Mouse (Mus musculus): ENCODE results near the gene Gse1. TPM values are rescaled to one million over a fixed set of nuclear protein-coding genes. Genes with fewer than 3 reads are reported as not detected.

Gene Gse1
- total RNA-seq, 1 experiment, result 21.4 TPM

GRCm38 (mm10) chr8:120562680-120563347 is 334.6 kb downstream of the Gse1 start:
- peaks cover 2 to 40% of the 10 kb centered on the region in 2 experiments; a peak in 2 of 4 replicates for H3K4me1 ChIP-seq (ENCODE audit: control insufficient read depth in 2 of 2, insufficient read depth in 2 of 2, low read length in 2 of 2, poor library complexity in 1 of 2)
- DNase-seq (ENCODE audit: low read depth, low spot score), result no peak
- no peak overlapping the region for H3K9ac ChIP-seq (ENCODE audit: insufficient read depth, low read depth, low read length, poor library complexity, severe bottlenecking)
- H3K4me3 ChIP-seq (ENCODE audit: insufficient read depth in 1 of 2, low read depth in 1 of 2, low read length in 2 of 2, poor library complexity in 1 of 2, severe bottlenecking in 1 of 2), result no peak overlapping the region
- H3K27ac ChIP-seq (ENCODE audit: insufficient read depth, low read depth, low read length, poor library complexity, severe bottlenecking), result no peak overlapping the region
- no peaks in the 10 kb centered on the region for H3K9me3 ChIP-seq (ENCODE audit: control insufficient read depth, insufficient read depth, low read depth, low read length)
- in situ Hi-C loops (cut with MboI; ENCODE audit: low sequenced_read_pairs in 2 of 2, unreplicated experiment in 2 of 2), result no loop called here
- TF ChIP-seq MAFK (IDR thresholded peaks at IDR 0.05; ENCODE audit: insufficient read depth, low read depth, low read length) (no peak), HCFC1 (IDR thresholded peaks at IDR 0.05; ENCODE audit: borderline replicate concordance, insufficient read depth, low read length) (no peak), CHD2 (IDR thresholded peaks at IDR 0.05; ENCODE audit: low read depth, low read length) (no peak), ZC3H11A (IDR thresholded peaks at IDR 0.05; ENCODE audit: borderline replicate concordance, low read depth, low read length) (no peak)
- H3K36me3 ChIP-seq (ENCODE audit: control insufficient read depth, insufficient read depth, low read length, poor library complexity, severe bottlenecking), result peaks cover 71% of the 10 kb centered on the region

- no peak overlapping the region for H3K27ac ChIP-seq (ENCODE audit: insufficient read depth, low read depth, low read length, poor library complexity, severe bottlenecking)
- no peak for TF ChIP-seq MAFK (IDR thresholded peaks at IDR 0.05; ENCODE audit: insufficient read depth, low read depth, low read length)
- TF ChIP-seq HCFC1 (IDR thresholded peaks at IDR 0.05; ENCODE audit: borderline replicate concordance, insufficient read depth, low read length), result no peak
- no peak for TF ChIP-seq ZNF384 (IDR thresholded peaks at IDR 0.05; ENCODE audit: low read depth, low read length)
- TF ChIP-seq ZC3H11A (IDR thresholded peaks at IDR 0.05; ENCODE audit: borderline replicate concordance, low read depth, low read length), result no peak
- TF ChIP-seq CHD2 (IDR thresholded peaks at IDR 0.05; ENCODE audit: low read depth, low read length), result no peak
- no peak overlapping the region for H3K9ac ChIP-seq (ENCODE audit: insufficient read depth, low read depth, low read length, poor library complexity, severe bottlenecking)
- no peak overlapping the region for H3K4me3 ChIP-seq (ENCODE audit: insufficient read depth in 1 of 2, low read depth in 1 of 2, low read length in 2 of 2, poor library complexity in 1 of 2, severe bottlenecking in 1 of 2)
- H3K9me3 ChIP-seq (ENCODE audit: control insufficient read depth, insufficient read depth, low read depth, low read length), result no peaks in the 10 kb centered on the region
- peaks cover 76% of the 10 kb centered on the region for H3K36me3 ChIP-seq (ENCODE audit: control insufficient read depth, insufficient read depth, low read length, poor library complexity, severe bottlenecking)
- no peak for DNase-seq (ENCODE audit: low read depth, low spot score)
- in situ Hi-C loops (cut with MboI; ENCODE audit: low sequenced_read_pairs in 2 of 2, unreplicated experiment in 2 of 2), result no loop called here
- peaks cover 2 to 38% of the 10 kb centered on the region in 2 experiments; a peak in 2 of 4 replicates for H3K4me1 ChIP-seq (ENCODE audit: control insufficient read depth in 2 of 2, insufficient read depth in 2 of 2, low read length in 2 of 2, poor library complexity in 1 of 2)
Observed at GRCm38 (mm10) chr8:120563348-120563724, 335.1 kb downstream of the Gse1 start.

GRCm38 (mm10) chr8:120563851-120564837 is 335.9 kb downstream of the Gse1 start:
- DNase-seq (ENCODE audit: low read depth, low spot score), result no peak
- no peak overlapping the region for H3K9ac ChIP-seq (ENCODE audit: insufficient read depth, low read depth, low read length, poor library complexity, severe bottlenecking)
- H3K9me3 ChIP-seq (ENCODE audit: control insufficient read depth, insufficient read depth, low read depth, low read length), result no peaks in the 10 kb centered on the region
- peaks cover 76% of the 10 kb centered on the region for H3K36me3 ChIP-seq (ENCODE audit: control insufficient read depth, insufficient read depth, low read length, poor library complexity, severe bottlenecking)
- no peak for TF ChIP-seq CHD2 (IDR thresholded peaks at IDR 0.05; ENCODE audit: low read depth, low read length)
- no peak for TF ChIP-seq ZNF384 (IDR thresholded peaks at IDR 0.05; ENCODE audit: low read depth, low read length)
- no peak for TF ChIP-seq HCFC1 (IDR thresholded peaks at IDR 0.05; ENCODE audit: borderline replicate concordance, insufficient read depth, low read length)
- no peak for TF ChIP-seq MAFK (IDR thresholded peaks at IDR 0.05; ENCODE audit: insufficient read depth, low read depth, low read length)
- no peak for TF ChIP-seq ZC3H11A (IDR thresholded peaks at IDR 0.05; ENCODE audit: borderline replicate concordance, low read depth, low read length)
- no peak overlapping the region for H3K27ac ChIP-seq (ENCODE audit: insufficient read depth, low read depth, low read length, poor library complexity, severe bottlenecking)
- H3K4me3 ChIP-seq (ENCODE audit: insufficient read depth in 1 of 2, low read depth in 1 of 2, low read length in 2 of 2, poor library complexity in 1 of 2, severe bottlenecking in 1 of 2), result no peak overlapping the region
- in situ Hi-C loops (cut with MboI; ENCODE audit: low sequenced_read_pairs in 2 of 2, unreplicated experiment in 2 of 2), result no loop called here
- H3K4me1 ChIP-seq (ENCODE audit: control insufficient read depth in 2 of 2, insufficient read depth in 2 of 2, low read length in 2 of 2, poor library complexity in 1 of 2), result peaks cover 2 to 39% of the 10 kb centered on the region in 2 experiments; a peak in 2 of 4 replicates

GRCm38 (mm10) chr8:120565151-120565711 is 337.0 kb downstream of the Gse1 start:
- no peak overlapping the region for H3K27ac ChIP-seq (ENCODE audit: insufficient read depth, low read depth, low read length, poor library complexity, severe bottlenecking)
- DNase-seq (ENCODE audit: low read depth, low spot score), result no peak
- H3K4me3 ChIP-seq (ENCODE audit: insufficient read depth in 1 of 2, low read depth in 1 of 2, low read length in 2 of 2, poor library complexity in 1 of 2, severe bottlenecking in 1 of 2), result no peak overlapping the region
- in situ Hi-C loops (cut with MboI; ENCODE audit: low sequenced_read_pairs in 2 of 2, unreplicated experiment in 2 of 2), result no loop called here
- H3K4me1 ChIP-seq (ENCODE audit: control insufficient read depth in 2 of 2, insufficient read depth in 2 of 2, low read length in 2 of 2, poor library complexity in 1 of 2), result peaks cover 2 to 42% of the 10 kb centered on the region in 2 experiments; a peak in 2 of 4 replicates
- TF ChIP-seq ZNF384 (IDR thresholded peaks at IDR 0.05; ENCODE audit: low read depth, low read length) (no peak), HCFC1 (IDR thresholded peaks at IDR 0.05; ENCODE audit: borderline replicate concordance, insufficient read depth, low read length) (no peak), ZC3H11A (IDR thresholded peaks at IDR 0.05; ENCODE audit: borderline replicate concordance, low read depth, low read length) (no peak), MAFK (IDR thresholded peaks at IDR 0.05; ENCODE audit: insufficient read depth, low read depth, low read length) (no peak), CHD2 (IDR thresholded peaks at IDR 0.05; ENCODE audit: low read depth, low read length) (no peak)
- no peak overlapping the region for H3K9ac ChIP-seq (ENCODE audit: insufficient read depth, low read depth, low read length, poor library complexity, severe bottlenecking)
- peaks cover 79% of the 10 kb centered on the region for H3K36me3 ChIP-seq (ENCODE audit: control insufficient read depth, insufficient read depth, low read length, poor library complexity, severe bottlenecking)
- no peaks in the 10 kb centered on the region for H3K9me3 ChIP-seq (ENCODE audit: control insufficient read depth, insufficient read depth, low read depth, low read length)
